Mouse (Mus musculus) forebrain, embryonic 13.5 days (tissue): ENCODE measurements around the gene Elp4. TPM values are rescaled to one million over a fixed set of nuclear protein-coding genes. Genes with fewer than 3 reads are reported as not detected.

ENCODE experiments used
- ATAC-seq: fragments of 200-750 bp; cut with Nextera tagmentation; 2 replicates; pipeline ENCODE4 v1.8.0; 2017
- H3K27ac ChIP-seq: fragments of 300-500 bp; sonication (generic); 2 replicates; pipeline ENCODE4 v1.5.1; 2015; ENCODE audit warnings: inconsistent platforms, mild to moderate bottlenecking, moderate library complexity
- H3K27me3 ChIP-seq: fragments of 300-500 bp; sonication (generic); 2 replicates; pipeline ENCODE4 v1.6.1; 2015; ENCODE audit warnings: mild to moderate bottlenecking, inconsistent platforms
- H3K36me3 ChIP-seq: fragments of 300-500 bp; sonication (generic); 2 replicates; pipeline ENCODE4 v1.6.1; 2015; ENCODE audit warnings: mild to moderate bottlenecking, inconsistent platforms; ENCODE audit not compliant: poor library complexity, severe bottlenecking
- H3K4me1 ChIP-seq: fragments of 300-500 bp; sonication (generic); 2 replicates; pipeline ENCODE4 v1.6.1; 2015; ENCODE audit warnings: inconsistent platforms
- H3K4me2 ChIP-seq: fragments of 300-500 bp; sonication (generic); 2 replicates; pipeline ENCODE4 v1.6.1; 2015; ENCODE audit warnings: inconsistent platforms, mild to moderate bottlenecking, moderate library complexity
- H3K4me3 ChIP-seq: fragments of 300-500 bp; sonication (generic); 2 replicates; pipeline ENCODE4 v1.5.1; 2015; ENCODE audit warnings: mild to moderate bottlenecking, inconsistent platforms
- H3K9ac ChIP-seq: fragments of 300-500 bp; sonication (generic); 2 replicates; pipeline ENCODE4 v1.6.1; 2015; ENCODE audit warnings: mild to moderate bottlenecking, inconsistent platforms
- H3K9me3 ChIP-seq: fragments of 300-500 bp; sonication (generic); replicated peaks from 2 replicates; pipeline ENCODE4 v1.6.1; 2016; ENCODE audit warnings: inconsistent platforms
- WGBS: fragments of 180-500 bp; shearing (Covaris S2); methylation state at CpG from one replicate; pipeline ENCODE4 v1.1.7; 2015; 5-methylcytosine and 5-hydroxymethylcytosine counted together
- polyA plus RNA-seq: library from polyadenylated mRNA; unstranded; fragments of >200 nt; fragmentation: Nextera tagmentation; extraction: Ambion mirVana; gene quantifications from 2 replicates; pipeline ENCODE4 v1.2.1, GENCODE M21; 2015

Gene Elp4
- polyA plus RNA-seq, 1 experiment from 2014 or later = 52.3 TPM

- Histone ChIP-seq H3K4me3 (peak overlapping the region; percentile 72), H3K27ac (peak overlapping the region; percentile 95; the same call in 1 of the 2 replicates), H3K36me3 (no peaks in the 10 kb centered on the region), H3K9me3 (no peaks in the 10 kb centered on the region), H3K27me3 (peaks cover 52% of the 10 kb centered on the region), H3K4me1 (peaks cover 74% of the 10 kb centered on the region), H3K9ac (peak overlapping the region; percentile 75), H3K4me2 (peak overlapping the region; percentile 78)
- 4% methylated on average over 4 of the region's 4 CpGs for WGBS
- ATAC-seq = no peak
Measured at GRCm38 (mm10) chr2:105678306-105678705, 226.1 kb downstream of the Elp4 start.

DNA sequence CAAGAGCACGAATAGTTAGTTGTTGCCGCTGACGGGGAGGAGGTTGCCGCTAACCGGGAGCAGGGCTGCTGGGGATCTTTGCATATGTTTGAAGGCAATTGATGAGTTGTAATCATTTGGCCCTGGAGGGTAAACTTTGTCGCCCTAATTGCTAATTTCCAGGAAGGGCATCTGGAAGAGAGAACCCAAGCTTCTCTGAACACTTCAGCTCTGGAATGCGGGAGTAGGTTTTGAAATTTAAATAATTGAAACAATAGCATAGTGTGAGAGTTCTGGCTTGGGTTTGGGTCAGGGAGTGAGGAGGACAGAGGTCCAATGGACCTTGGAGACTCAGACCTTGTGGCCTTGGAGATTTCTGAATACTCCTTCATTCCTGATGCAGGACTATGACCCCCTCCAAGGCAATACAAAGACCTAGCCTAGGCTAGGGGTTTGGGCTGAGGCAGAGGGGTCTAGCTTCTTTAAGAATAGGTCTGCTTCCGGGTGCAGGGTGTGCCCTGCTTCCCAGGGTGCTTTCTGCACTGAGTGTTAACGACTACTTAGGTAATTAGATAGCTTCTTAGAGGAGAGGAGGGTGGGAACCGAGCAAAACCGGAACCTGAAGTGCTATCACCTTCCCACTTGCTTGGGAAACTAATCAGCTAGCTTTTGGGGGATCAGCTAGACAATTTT is 226.8 kb downstream of the Elp4 start:
- WGBS = under 1% methylated on average over 11 of the region's 11 CpGs

DNA sequence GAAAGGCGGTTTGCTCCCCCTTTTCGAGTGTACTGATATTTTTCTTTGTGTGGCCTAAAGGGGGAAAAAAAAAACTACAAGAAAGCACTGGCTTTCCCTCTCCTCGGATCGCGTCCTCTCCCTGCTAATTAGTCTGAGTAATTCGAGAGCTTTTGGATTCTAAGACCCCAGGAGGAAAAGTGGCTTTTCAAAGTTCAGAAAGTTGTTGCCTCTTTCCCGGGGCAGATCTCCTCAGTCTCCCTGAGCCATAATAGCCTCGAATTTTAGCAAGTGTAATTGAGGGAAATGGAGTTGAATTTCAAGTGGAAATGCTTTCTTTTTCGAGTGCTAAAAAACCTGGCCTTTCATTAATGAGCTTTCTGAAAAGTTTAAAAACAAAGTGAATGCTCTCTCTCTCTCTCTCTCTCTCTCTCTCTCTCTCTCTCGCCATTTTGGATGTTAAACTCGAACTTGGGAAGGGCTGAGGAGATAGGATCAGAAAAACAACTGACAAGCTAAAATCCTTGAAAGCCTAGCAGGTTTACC is 227.4 kb downstream of the Elp4 start:
- WGBS = 0% methylated on average over 11 of the region's 11 CpGs
- Histone ChIP-seq H3K27ac (peak overlapping the region; percentile 95), H3K4me1 (peaks cover 73% of the 10 kb centered on the region), H3K36me3 (no peaks in the 10 kb centered on the region), H3K4me3 (peak overlapping the region; percentile 72), H3K27me3 (peaks cover 60% of the 10 kb centered on the region), H3K9me3 (no peaks in the 10 kb centered on the region), H3K4me2 (peak overlapping the region; percentile 78), H3K9ac (peak overlapping the region; percentile 90)
- no peak for ATAC-seq

More for the DNA sequence above, 226.8 kb downstream of the Elp4 start:
- no peak for ATAC-seq
- Histone ChIP-seq H3K4me3 (peak overlapping the region; percentile 72), H3K4me2 (peak overlapping the region; percentile 78), H3K4me1 (peaks cover 73% of the 10 kb centered on the region), H3K9me3 (no peaks in the 10 kb centered on the region), H3K9ac (peak overlapping the region; percentile 90), H3K27me3 (peaks cover 54% of the 10 kb centered on the region), H3K36me3 (no peaks in the 10 kb centered on the region), H3K27ac (peak overlapping the region; percentile 95)

DNA sequence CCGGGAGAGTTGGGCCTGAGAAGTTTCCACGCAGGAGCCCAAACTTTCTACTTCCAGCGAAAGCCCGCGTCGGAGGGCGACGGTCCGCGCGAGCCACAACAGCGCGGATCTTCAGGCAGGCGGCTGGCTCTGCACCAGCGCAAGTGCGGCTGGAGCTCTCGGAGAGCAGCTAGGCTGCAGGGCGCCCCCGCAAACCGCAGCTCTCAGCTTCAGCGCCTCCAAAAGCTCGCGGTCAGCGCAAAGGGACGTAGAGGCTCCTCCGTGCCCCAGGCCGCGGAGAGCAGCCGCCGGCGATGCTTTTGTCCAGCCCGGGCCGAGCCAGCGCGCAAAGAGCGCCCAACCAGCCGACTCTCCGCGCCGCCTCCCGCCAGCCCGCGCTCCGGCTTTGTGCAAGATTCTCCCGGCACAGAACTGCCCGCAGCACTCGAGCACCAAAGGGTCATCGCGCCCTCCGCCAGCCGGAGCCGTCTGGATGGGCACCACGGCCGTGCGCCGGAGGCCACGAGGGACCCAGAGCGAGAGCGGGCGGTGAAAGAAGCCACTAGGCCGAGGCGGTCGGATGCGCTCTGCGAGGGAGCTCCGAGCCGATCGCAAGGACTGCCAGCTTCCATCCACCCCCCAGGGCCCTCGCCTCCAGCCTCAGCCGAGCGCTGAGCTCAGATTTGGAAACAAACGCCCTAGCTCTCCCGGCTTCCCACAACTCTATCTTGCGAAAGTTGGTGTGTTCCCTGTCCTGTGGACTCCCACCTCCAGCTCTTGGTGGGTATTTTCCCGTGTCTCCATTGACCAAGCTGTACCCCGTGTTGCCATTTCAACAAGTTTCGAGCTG is 228.1 kb downstream of the Elp4 start:
- ATAC-seq = no peak
- peaks cover 66% of the 10 kb centered on the region for H3K27me3 ChIP-seq

DNA sequence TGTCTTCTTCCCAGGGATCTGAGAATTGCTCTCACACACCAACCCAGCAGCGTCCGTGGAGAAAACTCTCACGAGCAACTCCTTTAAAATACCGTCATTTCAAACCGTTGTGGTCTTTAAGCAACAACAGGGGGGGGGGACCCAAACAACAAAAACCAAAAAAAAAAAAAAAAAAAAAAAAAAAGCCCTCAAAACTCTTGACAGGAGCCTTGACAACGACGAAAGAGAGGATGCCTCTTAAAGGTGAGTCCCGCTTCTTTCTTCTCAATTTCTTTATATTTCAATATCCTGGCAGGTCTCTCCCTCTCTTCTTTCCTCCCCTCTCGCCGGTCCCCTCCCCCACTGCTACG is 228.7 kb downstream of the Elp4 start:
- Histone ChIP-seq H3K9ac (peak overlapping the region; percentile 90), H3K27me3 (peaks cover 69% of the 10 kb centered on the region)

More for the DNA sequence above, 228.1 kb downstream of the Elp4 start:
- H3K9me3 ChIP-seq = no peaks in the 10 kb centered on the region
- H3K9ac ChIP-seq = peak overlapping the region; percentile 90
- peak overlapping the region; percentile 72 for H3K4me3 ChIP-seq
- H3K4me1 ChIP-seq = peaks cover 73% of the 10 kb centered on the region
- WGBS = under 1% methylated on average over 77 of the region's 77 CpGs
- no peaks in the 10 kb centered on the region for H3K36me3 ChIP-seq
- peak overlapping the region; percentile 78 for H3K4me2 ChIP-seq
- peak overlapping the region; percentile 95 for H3K27ac ChIP-seq

GRCm38 (mm10) chr2:105674875-105675729 is 229.3 kb downstream of the Elp4 start:
- no peaks in the 10 kb centered on the region for H3K9me3 ChIP-seq
- under 1% methylated on average over 49 of the region's 49 CpGs for WGBS
- no peaks in the 10 kb centered on the region for H3K36me3 ChIP-seq
- peak overlapping the region; percentile 95 for H3K27ac ChIP-seq
- peak overlapping the region; percentile 78 for H3K4me2 ChIP-seq
- H3K4me3 ChIP-seq = peak overlapping the region; percentile 72
- peaks cover 73% of the 10 kb centered on the region for H3K4me1 ChIP-seq
- peaks cover 68% of the 10 kb centered on the region for H3K27me3 ChIP-seq
- ATAC-seq = peak; percentile 90
- H3K9ac ChIP-seq = peak overlapping the region; percentile 90

More for the DNA sequence above, 228.7 kb downstream of the Elp4 start:
- Histone ChIP-seq H3K4me3 (peak overlapping the region; percentile 72), H3K4me1 (peaks cover 73% of the 10 kb centered on the region), H3K4me2 (peak overlapping the region; percentile 78), H3K27ac (peak overlapping the region; percentile 95), H3K9me3 (no peaks in the 10 kb centered on the region), H3K36me3 (no peaks in the 10 kb centered on the region)
- no peak for ATAC-seq
- WGBS = 0% methylated on average over 11 of the region's 11 CpGs

- ATAC-seq = peak; percentile 0
- H3K27me3 ChIP-seq = peaks cover 67% of the 10 kb centered on the region
- 4% methylated on average over 36 of the region's 36 CpGs for WGBS
Measured at GRCm38 (mm10) chr2:105674061-105674874, 230.1 kb downstream of the Elp4 start.

GRCm38 (mm10) chr2:105673631-105674060 is 230.7 kb downstream of the Elp4 start:
- Histone ChIP-seq H3K27ac (peak overlapping the region; percentile 95), H3K36me3 (no peaks in the 10 kb centered on the region), H3K4me3 (peak overlapping the region; percentile 72), H3K9me3 (no peaks in the 10 kb centered on the region), H3K27me3 (peaks cover 68% of the 10 kb centered on the region), H3K4me2 (peak overlapping the region; percentile 78), H3K9ac (peak overlapping the region; percentile 90), H3K4me1 (peaks cover 78% of the 10 kb centered on the region)
- no peak for ATAC-seq
- WGBS = 5% methylated on average over 10 of the region's 10 CpGs

More at GRCm38 (mm10) chr2:105674061-105674874, 230.1 kb downstream of the Elp4 start:
- Histone ChIP-seq H3K36me3 (no peaks in the 10 kb centered on the region), H3K9ac (peak overlapping the region; percentile 90), H3K4me3 (peak overlapping the region; percentile 72), H3K4me2 (peak overlapping the region; percentile 78), H3K9me3 (no peaks in the 10 kb centered on the region), H3K27ac (peak overlapping the region; percentile 95), H3K4me1 (peaks cover 75% of the 10 kb centered on the region)

GRCm38 (mm10) chr2:105673054-105673453 is 231.3 kb downstream of the Elp4 start:
- peak overlapping the region; percentile 95 for H3K27ac ChIP-seq
- peak overlapping the region; percentile 72 for H3K4me3 ChIP-seq
- H3K4me1 ChIP-seq = peaks cover 83% of the 10 kb centered on the region
- H3K4me2 ChIP-seq = peak overlapping the region; percentile 78
- H3K36me3 ChIP-seq = no peaks in the 10 kb centered on the region
- H3K9ac ChIP-seq = peak overlapping the region; percentile 90
- peak; percentile 3; the same call in 1 of the 2 replicates for ATAC-seq
- H3K9me3 ChIP-seq = no peaks in the 10 kb centered on the region
- 2% methylated on average over 6 of the region's 6 CpGs for WGBS
- peaks cover 72% of the 10 kb centered on the region for H3K27me3 ChIP-seq

- ATAC-seq = no peak
- Histone ChIP-seq H3K9me3 (no peaks in the 10 kb centered on the region), H3K36me3 (no peaks in the 10 kb centered on the region), H3K4me3 (peak overlapping the region; percentile 72), H3K27me3 (peaks cover 74% of the 10 kb centered on the region), H3K9ac (peak overlapping the region; percentile 81), H3K27ac (peak overlapping the region; percentile 95), H3K4me1 (peaks cover 84% of the 10 kb centered on the region), H3K4me2 (peak overlapping the region; percentile 78)
- WGBS = 2% methylated on average over 15 of the region's 16 CpGs
Measured at GRCm38 (mm10) chr2:105672596-105672960, 231.8 kb downstream of the Elp4 start.
